ENCODE assay signal across 11 mouse cellular contexts in genomic region chr4:131771384-131771783, GRCm38 (mm10).
A peak's percentile ranks its signal among the peaks of the same experiment; 100 is the strongest.
DNase-seq lines count a peak whose midpoint lies in the region; ATAC-seq lines count a peak whose summit lies in the region.
"Had no signal": no experiment of that assay in that cellular context is flagged by ENCODE, and none has a peak within 500 bp of the region (broad histone marks: within the 10 kb centered on the region; RNA-seq: fewer than 3 reads in every experiment).

No protein-coding gene starts in this region.

- H3K27ac ChIP-seq in heart, embryonic 15.5 days = no peak overlapping the region
- H3K27ac ChIP-seq in intestine, embryonic 15.5 days = no peak overlapping the region
- H3K27ac ChIP-seq: embryonic facial prominence, embryonic 10.5 days; limb, embryonic 15.5 days; neural tube, embryonic 13.5 days had no signal

- H3K9ac ChIP-seq in heart, embryonic 15.5 days = no peak overlapping the region
- H3K9ac ChIP-seq in intestine, embryonic 15.5 days = no peak overlapping the region
- H3K9ac ChIP-seq: limb, embryonic 15.5 days; neural tube, embryonic 13.5 days had no signal

- no peaks in the 10 kb centered on the region for H3K4me1 ChIP-seq in heart, embryonic 15.5 days (replicated peaks)
- no peaks in the 10 kb centered on the region; the same call in 1 of the 2 replicates for H3K4me1 ChIP-seq in megakaryocyte, embryonic 14.5 days
- no peaks in the 10 kb centered on the region for H3K4me1 ChIP-seq in intestine, embryonic 15.5 days (replicated peaks)
- H3K4me1 ChIP-seq: embryonic facial prominence, embryonic 10.5 days; limb, embryonic 15.5 days; neural tube, embryonic 13.5 days had no signal

- H3K4me3 ChIP-seq in heart, embryonic 15.5 days = no peak overlapping the region
- peak overlapping the region; percentile 53 for H3K4me3 ChIP-seq in megakaryocyte, embryonic 14.5 days (replicated peaks)
- no peak overlapping the region for H3K4me3 ChIP-seq in intestine, embryonic 15.5 days (replicated peaks)
- H3K4me3 ChIP-seq: embryonic facial prominence, embryonic 10.5 days; limb, embryonic 15.5 days; neural tube, embryonic 13.5 days had no signal

- H3K9me3 ChIP-seq in heart, embryonic 15.5 days (replicated peaks) = no peaks in the 10 kb centered on the region
- peaks cover 4% of the 10 kb centered on the region; the same call in 1 of the 2 replicates for H3K9me3 ChIP-seq in megakaryocyte, embryonic 14.5 days
- no peaks in the 10 kb centered on the region for H3K9me3 ChIP-seq in intestine, embryonic 15.5 days
- H3K9me3 ChIP-seq: embryonic facial prominence, embryonic 10.5 days; limb, embryonic 15.5 days; neural tube, embryonic 13.5 days had no signal

- H3K36me3 ChIP-seq in heart, embryonic 15.5 days = no peaks in the 10 kb centered on the region
- H3K36me3 ChIP-seq in megakaryocyte, embryonic 14.5 days (replicated peaks; ENCODE audit: low read length) = no peaks in the 10 kb centered on the region
- H3K36me3 ChIP-seq in intestine, embryonic 15.5 days = no peaks in the 10 kb centered on the region
- H3K36me3 ChIP-seq: limb, embryonic 15.5 days; neural tube, embryonic 13.5 days had no signal

- no peaks in the 10 kb centered on the region for H3K27me3 ChIP-seq in heart, embryonic 15.5 days
- H3K27me3 ChIP-seq in megakaryocyte, embryonic 14.5 days (replicated peaks) = peaks cover 33% of the 10 kb centered on the region
- no peaks in the 10 kb centered on the region for H3K27me3 ChIP-seq in intestine, embryonic 15.5 days (replicated peaks)
- H3K27me3 ChIP-seq: limb, embryonic 15.5 days; neural tube, embryonic 13.5 days had no signal

- 53% methylated on average over 11 of the region's 11 CpGs for WGBS in heart, embryonic 15.5 days
- WGBS in intestine, embryonic 15.5 days = 76% methylated on average over 11 of the region's 11 CpGs

- no peak for DNase-seq in heart, adult 8-10 months (ENCODE audit: low spot score)
- peak; percentile 52 for DNase-seq in heart, postnatal 4 days
- DNase-seq in lung, postnatal 10 days = peak; percentile 67

- peak; percentile 48; the same call in 1 of the 2 replicates for ATAC-seq in heart, embryonic 15.5 days (replicated peaks; ENCODE audit: insufficient number of reproducible peaks, insufficient read depth, low FRiP score, low read depth)
- ATAC-seq in megakaryocyte, adult 5-6 weeks (ENCODE audit: poor library complexity, severe bottlenecking) = no peak
- no peak for ATAC-seq in intestine, embryonic 15.5 days
- ATAC-seq: forebrain, embryonic 16.5 days had no signal

- H3K4me2 ChIP-seq in heart, embryonic 15.5 days = no peak overlapping the region
- no peak overlapping the region for H3K4me2 ChIP-seq in intestine, embryonic 15.5 days (replicated peaks)
- H3K4me2 ChIP-seq: limb, embryonic 15.5 days; neural tube, embryonic 13.5 days had no signal
